Mouse (Mus musculus): Measurements from ENCODE around the gene Slc38a7.

GRCm38 (mm10) chr8:95884491-95884890, 31.2 kb upstream of the Slc38a7 start:
- TF ChIP-seq CTCF (IDR thresholded peaks at IDR 0.05; ENCODE audit: low read depth) (no peak), EP300 (IDR thresholded peaks at IDR 0.05; ENCODE audit: low read depth) (no peak)
